Comparison of ENCODE assay signal across 32 mouse cellular contexts in genomic region chr13:34739071-34739470, GRCm38 (mm10). TPM values are rescaled to one million over a fixed set of nuclear protein-coding genes. Genes with fewer than 3 reads are reported as not detected.
DNase-seq lines count a peak whose midpoint lies in the region; ATAC-seq and TF ChIP-seq lines count a peak whose summit lies in the region.
"Had no signal": no experiment of that assay in that cellular context is flagged by ENCODE, and none has a peak within 500 bp of the region (broad histone marks: within the 10 kb centered on the region; RNA-seq: fewer than 3 reads in every experiment).

No protein-coding gene starts in this region.

- no peaks in the 10 kb centered on the region for H3K27me3 ChIP-seq in liver, adult 2 months (ENCODE audit: control insufficient read depth, insufficient read depth, low read length)
- H3K27me3 ChIP-seq in liver, embryonic 11.5 days (replicated peaks; ENCODE audit: control insufficient read depth, insufficient read depth, low read length) = no peaks in the 10 kb centered on the region
- H3K27me3 ChIP-seq in intestine, embryonic 15.5 days (replicated peaks) = no peaks in the 10 kb centered on the region
- no peaks in the 10 kb centered on the region for H3K27me3 ChIP-seq in intestine, postnatal 0 days (replicated peaks; ENCODE audit: control insufficient read depth, insufficient read depth, low read length)
- H3K27me3 ChIP-seq: CH12.LX; embryonic facial prominence, embryonic 12.5 days; embryonic facial prominence, embryonic 15.5 days; heart, embryonic 13.5 days; hindbrain, embryonic 12.5 days; hindbrain, embryonic 15.5 days; Patski had no signal

- DNase-seq in liver, adult 2 months (ENCODE audit: extremely low read depth, low read depth, low spot score) = peak; percentile 91
- DNase-seq in liver, embryonic 11.5 days (ENCODE audit: low spot score) = no peak
- DNase-seq in urinary bladder, postnatal 14 days (ENCODE audit: low spot score) = no peak
- DNase-seq in lung, adult 2 months = no peak
- DNase-seq: adrenal gland, postnatal 10 days; adrenal gland, postnatal 36 days; cerebellum, adult 18-20 months; cerebellum, adult 9-10 months; cerebellum, postnatal 25 days; forebrain, postnatal 0 days; gastrocnemius, adult 2 months; gastrocnemius, postnatal 14 days; heart, adult 18-20 months; heart, postnatal 14 days; heart, postnatal 4 days had no signal

- peaks cover 16% of the 10 kb centered on the region for H3K4me1 ChIP-seq in liver, adult 2 months (ENCODE audit: control insufficient read depth, insufficient read depth, low read length)
- no peaks in the 10 kb centered on the region for H3K4me1 ChIP-seq in liver, embryonic 11.5 days (replicated peaks; ENCODE audit: control insufficient read depth, insufficient read depth, low read length)
- 0 out of 2 replicates have a peak, but pooled peaks cover 2% of the 10 kb centered on the region for H3K4me1 ChIP-seq in intestine, embryonic 15.5 days (replicated peaks)
- H3K4me1 ChIP-seq in intestine, postnatal 0 days (replicated peaks; ENCODE audit: control insufficient read depth, insufficient read depth, low read length) = peaks cover 10% of the 10 kb centered on the region
- H3K4me1 ChIP-seq in lung, adult 2 months (ENCODE audit: control insufficient read depth, insufficient read depth, low read length) = no peaks in the 10 kb centered on the region; the same call in 1 of the 2 replicates
- H3K4me1 ChIP-seq: embryonic facial prominence, embryonic 12.5 days; hindbrain, embryonic 12.5 days had no signal

- H3K27ac ChIP-seq in liver, adult 2 months (replicated peaks; ENCODE audit: insufficient read depth, low read depth, low read length) = peak overlapping the region; percentile 54
- H3K27ac ChIP-seq in liver, embryonic 11.5 days (ENCODE audit: low read depth, low read length) = no peak overlapping the region
- H3K27ac ChIP-seq in intestine, embryonic 15.5 days = no peak overlapping the region
- H3K27ac ChIP-seq in intestine, postnatal 0 days (ENCODE audit: low read depth, low read length) = peak overlapping the region; percentile 74
- H3K27ac ChIP-seq: embryonic facial prominence, embryonic 12.5 days; embryonic facial prominence, embryonic 15.5 days; gastrocnemius, adult 2 months; hindbrain, embryonic 12.5 days; hindbrain, embryonic 15.5 days had no signal

- H3K79me2 ChIP-seq in liver, adult 2 months (ENCODE audit: control insufficient read depth, insufficient read depth, low read length) = no peaks in the 10 kb centered on the region

- ATAC-seq in liver, embryonic 11.5 days (replicated peaks; ENCODE audit: low FRiP score) = no peak
- peak; percentile 37; the same call in 1 of the 2 replicates for ATAC-seq in intestine, embryonic 15.5 days
- ATAC-seq in intestine, postnatal 0 days = peak; percentile 48; the same call in 1 of the 2 replicates
- ATAC-seq: forebrain, embryonic 14.5 days; forebrain, postnatal 0 days; Patski had no signal

- no peak overlapping the region for H3K9ac ChIP-seq in liver, adult 2 months (ENCODE audit: low read depth, low read length)
- H3K9ac ChIP-seq in liver, embryonic 11.5 days (ENCODE audit: low read depth, low read length) = no peak overlapping the region
- H3K9ac ChIP-seq in intestine, embryonic 15.5 days = no peak overlapping the region
- no peak overlapping the region for H3K9ac ChIP-seq in intestine, postnatal 0 days (ENCODE audit: low read depth, low read length)
- H3K9ac ChIP-seq: embryonic facial prominence, embryonic 12.5 days; embryonic facial prominence, embryonic 15.5 days; forebrain, postnatal 0 days; heart, embryonic 13.5 days; hindbrain, embryonic 12.5 days; hindbrain, embryonic 15.5 days had no signal

- no peaks in the 10 kb centered on the region for H3K9me3 ChIP-seq in liver, embryonic 11.5 days (ENCODE audit: control insufficient read depth, low read length)
- H3K9me3 ChIP-seq in intestine, embryonic 15.5 days = no peaks in the 10 kb centered on the region
- no peaks in the 10 kb centered on the region for H3K9me3 ChIP-seq in intestine, postnatal 0 days (ENCODE audit: control insufficient read depth)
- H3K9me3 ChIP-seq: embryonic facial prominence, embryonic 12.5 days; embryonic facial prominence, embryonic 15.5 days; heart, embryonic 13.5 days; hindbrain, embryonic 12.5 days; hindbrain, embryonic 15.5 days had no signal

- H3K36me3 ChIP-seq in liver, adult 2 months (ENCODE audit: control insufficient read depth, insufficient read depth, low read length) = no peaks in the 10 kb centered on the region
- no peaks in the 10 kb centered on the region for H3K36me3 ChIP-seq in liver, embryonic 11.5 days (ENCODE audit: control insufficient read depth, insufficient read depth, low read length)
- no peaks in the 10 kb centered on the region for H3K36me3 ChIP-seq in intestine, embryonic 15.5 days
- no peaks in the 10 kb centered on the region for H3K36me3 ChIP-seq in intestine, postnatal 0 days (ENCODE audit: control insufficient read depth, insufficient read depth)
- H3K36me3 ChIP-seq: embryonic facial prominence, embryonic 12.5 days; embryonic facial prominence, embryonic 15.5 days; G1E; heart, embryonic 13.5 days; hindbrain, embryonic 12.5 days; hindbrain, embryonic 15.5 days had no signal

- H3K4me3 ChIP-seq in liver, adult 2 months (ENCODE audit: insufficient read depth, low read depth, low read length) = no peak overlapping the region
- no peak overlapping the region for H3K4me3 ChIP-seq in liver, embryonic 11.5 days (ENCODE audit: low read depth, low read length)
- no peak overlapping the region for H3K4me3 ChIP-seq in intestine, embryonic 15.5 days (replicated peaks)
- H3K4me3 ChIP-seq in intestine, postnatal 0 days (ENCODE audit: low read depth, low read length) = no peak overlapping the region
- no peak overlapping the region for H3K4me3 ChIP-seq in lung, adult 2 months (replicated peaks; ENCODE audit: extremely low read depth, low read depth, low read length)
- H3K4me3 ChIP-seq: embryonic facial prominence, embryonic 12.5 days; embryonic facial prominence, embryonic 15.5 days; gastrocnemius, adult 2 months; heart, embryonic 13.5 days; hindbrain, embryonic 12.5 days; hindbrain, embryonic 15.5 days had no signal

- 23% methylated on average over 3 of the region's 3 CpGs for WGBS in liver, adult 2 months
- 51% methylated on average over 3 of the region's 3 CpGs for WGBS in liver, embryonic 11.5 days
- 40% methylated on average over 3 of the region's 3 CpGs for WGBS in intestine, embryonic 15.5 days
- 40% methylated on average over 3 of the region's 3 CpGs for WGBS in intestine, postnatal 0 days
- 80% methylated on average over 3 of the region's 3 CpGs for WGBS in lung, adult 2 months

- no peak for TF ChIP-seq POLR2A in liver, adult 2 months (IDR thresholded peaks at IDR 0.05; ENCODE audit: extremely low read depth, insufficient read depth, low read length)
- no peak for TF ChIP-seq POLR2A in lung, adult 2 months (IDR thresholded peaks at IDR 0.05; ENCODE audit: borderline replicate concordance, extremely low read depth, low read depth, low read length)

- TF ChIP-seq CTCF in liver, adult 2 months (IDR thresholded peaks at IDR 0.05; ENCODE audit: low read depth, low read length) = no peak
- no peak for TF ChIP-seq CTCF in intestine, postnatal 0 days (IDR thresholded peaks at IDR 0.05; ENCODE audit: low read depth)
- no peak for TF ChIP-seq CTCF in lung, adult 2 months (IDR thresholded peaks at IDR 0.05; ENCODE audit: insufficient read depth, low read length)

- H3K4me2 ChIP-seq in liver, embryonic 11.5 days = no peak overlapping the region
- H3K4me2 ChIP-seq in intestine, embryonic 15.5 days (replicated peaks) = no peak overlapping the region
- no peak overlapping the region for H3K4me2 ChIP-seq in intestine, postnatal 0 days (replicated peaks; ENCODE audit: low read depth)
- H3K4me2 ChIP-seq: embryonic facial prominence, embryonic 12.5 days; embryonic facial prominence, embryonic 15.5 days; heart, embryonic 13.5 days; hindbrain, embryonic 12.5 days; hindbrain, embryonic 15.5 days had no signal

RNA-seq across cellular contexts. Expression of gene Fam50b, which starts 4.4 kb away (rescaled TPM):
- total RNA-seq in liver, adult 2 months (2014; rRNA removed) = 0.47 TPM in 1 of 2 replicates, not detected in the other
- polyA plus RNA-seq in liver, adult 2 months (2012; rRNA removed) = 0.45 and 0.59 TPM in 2 replicates
- not detected in 2 replicates for polyA plus RNA-seq in liver, embryonic 11.5 days (2014; fragmentation: Nextera tagmentation; extraction: Ambion mirVana)
- polyA plus RNA-seq in intestine, embryonic 15.5 days (2015; fragmentation: Nextera tagmentation; extraction: Ambion mirVana) = not detected in 2 replicates
- polyA plus RNA-seq in intestine, postnatal 0 days (2015; fragmentation: Nextera tagmentation; extraction: Ambion mirVana) = 0.16 and 0.20 TPM in 2 replicates
- polyA plus RNA-seq in lung, adult 2 months (2012; rRNA removed) = 0.27 TPM in 1 of 2 replicates, not detected in the other
- total RNA-seq: adrenal gland, adult 18-20 months; adrenal gland, postnatal 10 days; adrenal gland, postnatal 36 days; common myeloid progenitor, adult 5-6 weeks; G1E; gastrocnemius, adult 2 months; gastrocnemius, postnatal 14 days; gastrocnemius, postnatal 4 days; heart, adult 18-20 months; heart, postnatal 14 days; heart, postnatal 4 days had no signal
- polyA plus RNA-seq: embryonic facial prominence, embryonic 12.5 days; forebrain, embryonic 11.5 days; forebrain, embryonic 14.5 days; frontal cortex, adult 2 months; G1E; heart, embryonic 13.5 days; heart, embryonic 16.5 days; hindbrain, embryonic 15.5 days; Patski had no signal

Comparison
In these comparisons a context has a peak if more than half of its experiments do, and no peak if none do; other contexts are left out.
1. H3K27ac ChIP-seq: peak in liver, adult 2 months (single experiment) and intestine, postnatal 0 days (single experiment); none in liver, embryonic 11.5 days (single experiment) and intestine, embryonic 15.5 days (single experiment).